Mouse (Mus musculus): ENCODE results near the gene Rab9.

- no peak for TF ChIP-seq CTCF (IDR thresholded peaks at IDR 0.05; ENCODE audit: insufficient read depth, low read length)
- no peak for TF ChIP-seq POLR2A (IDR thresholded peaks at IDR 0.05; ENCODE audit: borderline replicate concordance, extremely low read depth, low read depth, low read length)
Observed at GRCm38 (mm10) chrX:166525637-166526315, 46.1 kb upstream of the Rab9 start.
